In the genomic region with DNA sequence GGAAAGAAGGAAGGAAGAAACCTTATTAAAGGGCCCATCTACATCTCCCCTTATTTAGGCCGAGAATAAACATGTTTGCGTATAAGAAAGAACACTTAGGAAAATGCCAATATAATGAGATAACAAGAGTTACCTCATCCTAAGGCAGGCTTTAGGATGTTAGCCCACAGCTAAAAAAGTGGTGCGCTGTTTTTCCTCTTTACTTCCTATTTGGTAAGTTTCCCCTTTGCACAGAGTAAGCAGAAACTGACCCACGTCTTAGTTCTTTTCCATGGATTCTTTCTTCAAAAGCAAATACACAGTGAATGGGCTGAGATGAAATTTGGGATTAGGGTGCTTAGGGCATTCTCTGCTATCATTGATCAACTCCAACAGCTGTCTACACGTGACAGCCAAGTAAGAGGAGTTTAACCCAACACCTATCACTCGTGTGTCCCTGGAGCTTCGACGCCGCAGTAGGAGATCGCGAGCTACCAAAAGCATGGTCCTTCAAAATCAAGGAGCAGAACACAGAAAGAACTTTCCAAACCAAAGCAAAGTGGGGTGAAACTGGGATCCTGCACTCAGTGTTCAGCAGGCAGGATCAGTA, we compare ENCODE assay signal across 8 mouse cellular contexts. TPM values are rescaled to one million over a fixed set of nuclear protein-coding genes. Genes with fewer than 3 reads are reported as not detected.
DNase-seq lines count a peak whose midpoint lies in the region; ATAC-seq and TF ChIP-seq lines count a peak whose summit lies in the region.

No protein-coding gene starts in this region.

- no peaks in the 10 kb centered on the region; the same call in 1 of the 2 replicates for H3K36me3 ChIP-seq in heart, adult 2 months (ENCODE audit: control insufficient read depth, insufficient read depth, low read length)
- no peaks in the 10 kb centered on the region for H3K36me3 ChIP-seq in ES-E14 (ENCODE audit: control insufficient read depth, insufficient read depth, low read length, poor library complexity, severe bottlenecking)
- no peaks in the 10 kb centered on the region for H3K36me3 ChIP-seq in heart, embryonic 15.5 days
- H3K36me3 ChIP-seq in macrophage (ENCODE audit: inconsistent target) = no peaks in the 10 kb centered on the region

- TF ChIP-seq CTCF in heart, adult 2 months (IDR thresholded peaks at IDR 0.05) = no peak

- peak overlapping the region; percentile 97 for H3K4me2 ChIP-seq in heart, embryonic 15.5 days

- no peaks in the 10 kb centered on the region for H3K27me3 ChIP-seq in heart, adult 2 months (ENCODE audit: control insufficient read depth, insufficient read depth, low read length)
- no peaks in the 10 kb centered on the region for H3K27me3 ChIP-seq in heart, embryonic 15.5 days

- no peaks in the 10 kb centered on the region for H3K9me3 ChIP-seq in ES-E14 (ENCODE audit: control insufficient read depth, insufficient read depth, low read depth, low read length)
- H3K9me3 ChIP-seq in heart, embryonic 15.5 days (replicated peaks) = no peaks in the 10 kb centered on the region

- TF ChIP-seq POLR2A in heart, adult 2 months (IDR thresholded peaks at IDR 0.05; ENCODE audit: insufficient read depth, low read depth, low read length) = no peak

- in situ Hi-C loops in ES-E14 (cut with MboI; ENCODE audit: low sequenced_read_pairs in 2 of 2, unreplicated experiment in 2 of 2) = no loop called here

- intact Hi-C loops in heart, adult 2 months (cut with DNase I) = no loop called here
- intact Hi-C loops in heart, postnatal 25 days (cut with DNase I) = no loop called here

- peak overlapping the region; percentile 58 for H3K27ac ChIP-seq in heart, adult 2 months
- H3K27ac ChIP-seq in ES-E14 (ENCODE audit: insufficient read depth, low read depth, low read length, poor library complexity, severe bottlenecking) = no peak overlapping the region
- peak overlapping the region; percentile 64 for H3K27ac ChIP-seq in heart, embryonic 15.5 days
- H3K27ac ChIP-seq in macrophage = peak overlapping the region; percentile 93

- no peaks in the 10 kb centered on the region for H3K79me2 ChIP-seq in heart, adult 2 months (replicated peaks; ENCODE audit: control insufficient read depth, insufficient read depth, low read length)
- H3K79me2 ChIP-seq in macrophage (ENCODE audit: inconsistent target) = no peaks in the 10 kb centered on the region

- no peak for DNase-seq in heart, adult 2 months
- DNase-seq in heart, postnatal 25 days (ENCODE audit: low spot score) = no peak
- DNase-seq in ES-E14 (ENCODE audit: low read depth, low spot score) = no peak
- DNase-seq in urinary bladder, adult 18-20 months (ENCODE audit: low spot score in 2 of 2) = no peak
- DNase-seq in MN1 (ENCODE audit: low spot score) = no peak
- DNase-seq in yolk sac, embryonic 10.5 days (ENCODE audit: low spot score) = no peak

- WGBS in heart, adult 2 months = 22% methylated on average over 11 of the region's 11 CpGs
- WGBS in heart, embryonic 15.5 days = 37% methylated on average over 11 of the region's 11 CpGs
- WGBS in macrophage (ENCODE audit: missing documents) = 13% methylated on average over 11 of the region's 11 CpGs

- ATAC-seq in heart, embryonic 15.5 days (replicated peaks; ENCODE audit: insufficient number of reproducible peaks, insufficient read depth, low FRiP score, low read depth) = no peak

- H3K9ac ChIP-seq in heart, adult 2 months (ENCODE audit: low read depth, low read length) = peak overlapping the region; percentile 70
- H3K9ac ChIP-seq in ES-E14 (ENCODE audit: insufficient read depth, low read depth, low read length, poor library complexity, severe bottlenecking) = peak overlapping the region; percentile 2; the same call in 1 of the 2 replicates
- H3K9ac ChIP-seq in heart, embryonic 15.5 days = peak overlapping the region; percentile 63

- H3K4me3 ChIP-seq in heart, adult 2 months = peak overlapping the region; percentile 66
- peak overlapping the region; percentile 48 to 76; a peak in 2 of 4 replicates for H3K4me3 ChIP-seq in ES-E14 (ENCODE audit: insufficient read depth in 1 of 2, low read depth in 1 of 2, low read length in 2 of 2, poor library complexity in 1 of 2, severe bottlenecking in 1 of 2)
- H3K4me3 ChIP-seq in heart, embryonic 15.5 days = peak overlapping the region; percentile 71
- H3K4me3 ChIP-seq in macrophage (ENCODE audit: inconsistent target) = peak overlapping the region; percentile 79

- peaks cover 4% of the 10 kb centered on the region; the same call in 1 of the 2 replicates for H3K4me1 ChIP-seq in heart, adult 2 months (ENCODE audit: control insufficient read depth, insufficient read depth, low read length)
- H3K4me1 ChIP-seq in ES-E14 (ENCODE audit: control insufficient read depth in 2 of 2, insufficient read depth in 2 of 2, low read length in 2 of 2, poor library complexity in 1 of 2) = no peaks in the 10 kb centered on the region; a peak in 1 of 4 replicates
- peaks cover 9% of the 10 kb centered on the region for H3K4me1 ChIP-seq in heart, embryonic 15.5 days (replicated peaks)

- no peak for TF ChIP-seq EP300 in heart, adult 2 months (IDR thresholded peaks at IDR 0.05; ENCODE audit: insufficient read depth, low read depth, low read length)

TF ChIP-seq in ES-E14, 5 proteins besides CTCF, POLR2A, EP300 and RAD21:
- TF ChIP-seq CHD2 (IDR thresholded peaks at IDR 0.05; ENCODE audit: low read depth, low read length) (no peak), ZC3H11A (IDR thresholded peaks at IDR 0.05; ENCODE audit: borderline replicate concordance, low read depth, low read length) (no peak), ZNF384 (IDR thresholded peaks at IDR 0.05; ENCODE audit: low read depth, low read length) (no peak), HCFC1 (IDR thresholded peaks at IDR 0.05; ENCODE audit: borderline replicate concordance, insufficient read depth, low read length) (no peak), MAFK (IDR thresholded peaks at IDR 0.05; ENCODE audit: insufficient read depth, low read depth, low read length) (no peak)
TF ChIP-seq in ES-E14: peak in this region for 0.

RNA-seq across cellular contexts. Expression of gene Nup153, which starts 7.6 kb away (rescaled TPM):
- 10 to 100 TPM; 35.5 to 37.7 TPM for total RNA-seq in heart, adult 2 months (2021)
- 24.5 and 42.8 TPM in 2 replicates for polyA plus RNA-seq in heart, adult 2 months (2012; rRNA removed)
- 10 to 100 TPM; 29.4 to 39.3 TPM for total RNA-seq in heart, postnatal 25 days (2021)
- 125 and 129 TPM in 2 replicates for total RNA-seq in ES-E14 (2012; rRNA removed)
- polyA plus RNA-seq in heart, embryonic 15.5 days (2015; fragmentation: Nextera tagmentation; extraction: Ambion mirVana) = 10.3 and 14.3 TPM in 2 replicates
- 100 to 1,000 TPM in 24 of 26 experiments, 10 to 100 TPM in 2; 60.3 to 171 (median 147) TPM for total RNA-seq in macrophage (2018; cell fraction: chromatin; rRNA removed)
- 10 to 100 TPM; 28.5 to 43.6 (median 34.9) TPM for total RNA-seq in macrophage (2018; cell fraction: cytosol; rRNA removed)
- total RNA-seq in macrophage (2018; cell fraction: nucleus; rRNA removed) = 100 to 1,000 TPM in 7 of 26 experiments, 10 to 100 TPM in 19; 53.5 to 148 (median 84.1) TPM
- 21.1 to 39.4 TPM (median 30.8 TPM) in 3 replicates for polyA plus RNA-seq in macrophage (2018)

Comparison
In these comparisons a context has a peak if more than half of its experiments do, and no peak if none do; other contexts are left out.
1. H3K9ac ChIP-seq: peak in every context shown above with its lines; median percentile 70 in heart, adult 2 months; 63 in heart, embryonic 15.5 days; 2 in ES-E14.